In genomic region chr16:30252003-30252418, GRCm38 (mm10) we compare ENCODE assay signal across 8 mouse cellular contexts. TPM values are rescaled to one million over a fixed set of nuclear protein-coding genes. Genes with fewer than 3 reads are reported as not detected.
DNase-seq lines count a peak whose midpoint lies in the region; ATAC-seq and TF ChIP-seq lines count a peak whose summit lies in the region.

No protein-coding gene starts in this region.

- H3K4me2 ChIP-seq in heart, embryonic 16.5 days (ENCODE audit: low read depth, low read length), result peak overlapping the region; percentile 65
- peak overlapping the region; percentile 51 for H3K4me2 ChIP-seq in liver, embryonic 14.5 days (ENCODE audit: low read depth)
- H3K4me2 ChIP-seq in stomach, embryonic 16.5 days (ENCODE audit: low read depth, low read length), result peak overlapping the region; percentile 51

- DNase-seq in CD8-positive naive resting alpha-beta T cell, adult 2 months (ENCODE audit: low read depth in 2 of 2, low spot score in 2 of 2), result peak; percentile 88 to 89
- peak; percentile 88 for DNase-seq in forebrain, embryonic 10.5 days (ENCODE audit: extremely low spot score, low spot score)
- DNase-seq in kidney, postnatal 36 days, result peak; percentile 78 to 86
- peak; percentile 53 to 54 (median 54) for DNase-seq in liver, embryonic 14.5 days (ENCODE audit: low read depth in 3 of 3, low spot score in 3 of 3)
- DNase-seq in neural tube, embryonic 10.5 days (ENCODE audit: extremely low spot score, low spot score), result peak; percentile 90

- TF ChIP-seq CTCF in liver, embryonic 14.5 days (IDR thresholded peaks at IDR 0.05; ENCODE audit: low read depth), result peak; percentile 100

- H3K9me3 ChIP-seq in forebrain, embryonic 10.5 days, result no peaks in the 10 kb centered on the region
- no peaks in the 10 kb centered on the region for H3K9me3 ChIP-seq in heart, embryonic 16.5 days (replicated peaks; ENCODE audit: control insufficient read depth, low read length)
- H3K9me3 ChIP-seq in liver, embryonic 14.5 days (ENCODE audit: control insufficient read depth, low read length), result no peaks in the 10 kb centered on the region
- H3K9me3 ChIP-seq in stomach, embryonic 16.5 days (replicated peaks; ENCODE audit: control insufficient read depth, low read length), result no peaks in the 10 kb centered on the region

- peak overlapping the region; percentile 33; the same call in 1 of the 2 replicates for H3K4me3 ChIP-seq in brown adipose tissue, adult 24 weeks (ENCODE audit: insufficient read depth, low read depth, low read length)
- H3K4me3 ChIP-seq in forebrain, embryonic 10.5 days, result peak overlapping the region; percentile 2
- H3K4me3 ChIP-seq in heart, embryonic 16.5 days (ENCODE audit: low read length), result peak overlapping the region; percentile 45
- H3K4me3 ChIP-seq in liver, embryonic 14.5 days (ENCODE audit: insufficient read depth in 1 of 2, low read depth in 2 of 2, low read length in 2 of 2), result peak overlapping the region in 1 of 2 experiments; percentile 5; a peak in 2 of 4 replicates
- peak overlapping the region; percentile 28 for H3K4me3 ChIP-seq in stomach, embryonic 16.5 days (replicated peaks; ENCODE audit: low read length)

- no peak overlapping the region for H3K9ac ChIP-seq in heart, embryonic 16.5 days (ENCODE audit: low read length)
- H3K9ac ChIP-seq in liver, embryonic 14.5 days (replicated peaks), result no peak overlapping the region
- H3K9ac ChIP-seq in stomach, embryonic 16.5 days (ENCODE audit: low read length), result peak overlapping the region; percentile 47; the same call in 1 of the 2 replicates

- peaks cover 40% of the 10 kb centered on the region for H3K27me3 ChIP-seq in forebrain, embryonic 10.5 days (ENCODE audit: poor library complexity, severe bottlenecking)
- H3K27me3 ChIP-seq in heart, embryonic 16.5 days (ENCODE audit: control insufficient read depth, insufficient read depth, low read length), result peaks cover 7% of the 10 kb centered on the region; the same call in 1 of the 2 replicates
- no peaks in the 10 kb centered on the region for H3K27me3 ChIP-seq in liver, embryonic 14.5 days (ENCODE audit: control insufficient read depth, insufficient read depth, low read length)
- no peaks in the 10 kb centered on the region for H3K27me3 ChIP-seq in stomach, embryonic 16.5 days (ENCODE audit: control insufficient read depth, insufficient read depth, low read length)

- 2% methylated on average over 21 of the region's 21 CpGs for WGBS in forebrain, embryonic 10.5 days
- 2% methylated on average over 21 of the region's 21 CpGs for WGBS in heart, embryonic 16.5 days
- 2% methylated on average over 21 of the region's 21 CpGs for WGBS in liver, embryonic 14.5 days (ENCODE audit: insufficient replicate concordance)
- 1% methylated on average over 21 of the region's 21 CpGs for WGBS in stomach, embryonic 16.5 days

- no peaks in the 10 kb centered on the region for H3K4me1 ChIP-seq in brown adipose tissue, adult 24 weeks (ENCODE audit: control insufficient read depth, insufficient read depth, insufficient read length, low read length)
- peaks cover 6% of the 10 kb centered on the region for H3K4me1 ChIP-seq in forebrain, embryonic 10.5 days
- H3K4me1 ChIP-seq in heart, embryonic 16.5 days (ENCODE audit: control insufficient read depth, insufficient read depth, low read length), result peaks cover 4% of the 10 kb centered on the region; the same call in 1 of the 2 replicates
- H3K4me1 ChIP-seq in liver, embryonic 14.5 days (replicated peaks; ENCODE audit: control insufficient read depth in 2 of 2, insufficient read depth in 2 of 2, low read length in 1 of 2), result peaks cover 0 to 11% of the 10 kb centered on the region in 2 experiments; a peak in 1 of 4 replicates
- H3K4me1 ChIP-seq in stomach, embryonic 16.5 days (ENCODE audit: control insufficient read depth, insufficient read depth, low read length), result peaks cover 4% of the 10 kb centered on the region; the same call in 1 of the 2 replicates

- H3K27ac ChIP-seq in brown adipose tissue, adult 24 weeks (replicated peaks; ENCODE audit: low read depth, low read length), result no peak overlapping the region
- no peak overlapping the region for H3K27ac ChIP-seq in forebrain, embryonic 10.5 days
- H3K27ac ChIP-seq in heart, embryonic 16.5 days (ENCODE audit: low read length), result no peak overlapping the region
- H3K27ac ChIP-seq in liver, embryonic 14.5 days, result no peak overlapping the region
- H3K27ac ChIP-seq in stomach, embryonic 16.5 days (ENCODE audit: low read length), result no peak overlapping the region

- ATAC-seq in heart, embryonic 16.5 days (replicated peaks; ENCODE audit: extremely low read depth, insufficient read depth, low FRiP score), result no peak
- peak; percentile 43; the same call in 1 of the 2 replicates for ATAC-seq in liver, embryonic 14.5 days (ENCODE audit: insufficient read depth)
- ATAC-seq in stomach, embryonic 16.5 days (ENCODE audit: insufficient read depth, low FRiP score), result peak; percentile 81

- TF ChIP-seq EP300 in liver, embryonic 14.5 days (IDR thresholded peaks at IDR 0.05; ENCODE audit: low read depth), result no peak

- H3K36me3 ChIP-seq in forebrain, embryonic 10.5 days (replicated peaks), result no peaks in the 10 kb centered on the region
- H3K36me3 ChIP-seq in heart, embryonic 16.5 days (ENCODE audit: control insufficient read depth, insufficient read depth), result no peaks in the 10 kb centered on the region
- no peaks in the 10 kb centered on the region for H3K36me3 ChIP-seq in liver, embryonic 14.5 days (replicated peaks; ENCODE audit: control insufficient read depth, insufficient read depth, low read depth)
- H3K36me3 ChIP-seq in stomach, embryonic 16.5 days (ENCODE audit: control insufficient read depth, insufficient read depth, low read length), result no peaks in the 10 kb centered on the region

RNA-seq across cellular contexts. Expression of gene Cpn2, which starts 15.3 kb away (rescaled TPM):
- 20.1 and 23.7 TPM in 2 replicates for polyA plus RNA-seq in brown adipose tissue, adult 24 weeks (2012; ENCODE audit: insufficient read depth, insufficient read length, missing spikeins)
- polyA plus RNA-seq in forebrain, embryonic 10.5 days (2016; fragmentation: Nextera tagmentation; extraction: Ambion mirVana), result not detected in 2 replicates
- polyA plus RNA-seq in heart, embryonic 16.5 days (2015; fragmentation: Nextera tagmentation; extraction: Ambion mirVana), result not detected in 2 replicates
- 4.8 and 5.6 TPM in 2 replicates for polyA plus RNA-seq in liver, embryonic 14.5 days (2012; rRNA removed)
- polyA plus RNA-seq in liver, embryonic 14.5 days (2014; fragmentation: Nextera tagmentation; extraction: Ambion mirVana), result 2.1 and 2.8 TPM in 2 replicates
- 0.17 and 0.26 TPM in 2 replicates for polyA plus RNA-seq in stomach, embryonic 16.5 days (2015; fragmentation: Nextera tagmentation; extraction: Ambion mirVana)

RNA-seq across cellular contexts. Expression of gene Lrrc15, which starts 31.0 kb away (rescaled TPM):
- polyA plus RNA-seq in brown adipose tissue, adult 24 weeks (2012; ENCODE audit: insufficient read depth, insufficient read length, missing spikeins), result not detected in 2 replicates
- polyA plus RNA-seq in forebrain, embryonic 10.5 days (2016; fragmentation: Nextera tagmentation; extraction: Ambion mirVana), result 0.32 and 0.35 TPM in 2 replicates
- 0.21 and 0.26 TPM in 2 replicates for polyA plus RNA-seq in heart, embryonic 16.5 days (2015; fragmentation: Nextera tagmentation; extraction: Ambion mirVana)
- polyA plus RNA-seq in liver, embryonic 14.5 days (2012; rRNA removed), result 0.01 TPM in 1 of 2 replicates, not detected in the other
- polyA plus RNA-seq in liver, embryonic 14.5 days (2014; fragmentation: Nextera tagmentation; extraction: Ambion mirVana), result 0.01 TPM in 1 of 2 replicates, not detected in the other
- 0.28 and 0.55 TPM in 2 replicates for polyA plus RNA-seq in stomach, embryonic 16.5 days (2015; fragmentation: Nextera tagmentation; extraction: Ambion mirVana)

RNA-seq across cellular contexts. Expression of gene Gp5, which starts 58.6 kb away (rescaled TPM):
- polyA plus RNA-seq in brown adipose tissue, adult 24 weeks (2012; ENCODE audit: insufficient read depth, insufficient read length, missing spikeins), result not detected in 2 replicates
- 1.4 and 1.5 TPM in 2 replicates for polyA plus RNA-seq in forebrain, embryonic 10.5 days (2016; fragmentation: Nextera tagmentation; extraction: Ambion mirVana)
- polyA plus RNA-seq in heart, embryonic 16.5 days (2015; fragmentation: Nextera tagmentation; extraction: Ambion mirVana), result 0.97 and 1.1 TPM in 2 replicates
- polyA plus RNA-seq in liver, embryonic 14.5 days (2012; rRNA removed), result 9.4 and 9.9 TPM in 2 replicates
- 9.8 and 13.5 TPM in 2 replicates for polyA plus RNA-seq in liver, embryonic 14.5 days (2014; fragmentation: Nextera tagmentation; extraction: Ambion mirVana)
- 0.52 and 0.54 TPM in 2 replicates for polyA plus RNA-seq in stomach, embryonic 16.5 days (2015; fragmentation: Nextera tagmentation; extraction: Ambion mirVana)
